Mouse (Mus musculus): ENCODE measurements around the gene Klf7.

- TF ChIP-seq CTCF (IDR thresholded peaks at IDR 0.05; ENCODE audit: low read depth), result no peak
- no peak for TF ChIP-seq EP300 (IDR thresholded peaks at IDR 0.05; ENCODE audit: low read depth)
These were observed 81.9 kb downstream of the Klf7 start for GRCm38 (mm10) chr1:64040061-64040686.

All from liver, embryonic 14.5 days (tissue).